Mouse (Mus musculus): ENCODE data around the gene Foxo3. TPM values are rescaled to one million over a fixed set of nuclear protein-coding genes. Genes with fewer than 3 reads are reported as not detected.
A peak's percentile ranks its signal among the peaks of the same experiment; 100 is the strongest.

The Foxo3 gene
- polyA plus RNA-seq, 1 experiment from 2014 or later: 22.9 TPM

- no peaks in the 10 kb centered on the region for H3K36me3 ChIP-seq (ENCODE audit: insufficient read depth, low read length)
- ATAC-seq (no peak), DNase-seq (ENCODE audit: low spot score) (no peak)
- peaks cover 67% of the 10 kb centered on the region for H3K4me1 ChIP-seq (ENCODE audit: insufficient read depth, low read depth, low read length)
- H3K27me3 ChIP-seq (replicated peaks; ENCODE audit: insufficient read depth, low read length): no peaks in the 10 kb centered on the region
- no peaks in the 10 kb centered on the region for H3K9me3 ChIP-seq (ENCODE audit: low read length)
- H3K9ac ChIP-seq (replicated peaks; ENCODE audit: low read depth): no peak overlapping the region
- no peak overlapping the region for H3K4me3 ChIP-seq (ENCODE audit: low read depth, low read length)
- WGBS: 51% methylated on average over 2 of the region's 2 CpGs
- H3K27ac ChIP-seq (ENCODE audit: low read length): peak overlapping the region; percentile 92
- TF ChIP-seq EP300 (IDR thresholded peaks at IDR 0.05): no peak
- no peak for TF ChIP-seq CTCF (IDR thresholded peaks at IDR 0.05)
- H3K4me2 ChIP-seq (replicated peaks; ENCODE audit: low read depth, low read length): no peak overlapping the region; the same call in 1 of the 2 replicates
These were observed 26.6 kb downstream of the Foxo3 start for GRCm38 (mm10) chr10:42249965-42250364.

- ATAC-seq: no peak
- peak overlapping the region; percentile 20; the same call in 1 of the 2 replicates for H3K4me2 ChIP-seq (replicated peaks; ENCODE audit: low read depth, low read length)
- H3K4me1 ChIP-seq (ENCODE audit: insufficient read depth, low read depth, low read length): peaks cover 65% of the 10 kb centered on the region
- TF ChIP-seq EP300 (IDR thresholded peaks at IDR 0.05) (no peak), CTCF (IDR thresholded peaks at IDR 0.05) (no peak)
- H3K9me3 ChIP-seq (ENCODE audit: low read length): no peaks in the 10 kb centered on the region
- no peaks in the 10 kb centered on the region for H3K27me3 ChIP-seq (replicated peaks; ENCODE audit: insufficient read depth, low read length)
- peak overlapping the region; percentile 92 for H3K27ac ChIP-seq (ENCODE audit: low read length)
- H3K36me3 ChIP-seq (ENCODE audit: insufficient read depth, low read length): no peaks in the 10 kb centered on the region
- H3K4me3 ChIP-seq (ENCODE audit: low read depth, low read length): no peak overlapping the region
- WGBS: 35% methylated on average over 5 of the region's 5 CpGs
- H3K9ac ChIP-seq (replicated peaks; ENCODE audit: low read depth): no peak overlapping the region
- DNase-seq (ENCODE audit: low spot score): no peak
These were observed 27.9 kb downstream of the Foxo3 start for GRCm38 (mm10) chr10:42248644-42249043.

DNA sequence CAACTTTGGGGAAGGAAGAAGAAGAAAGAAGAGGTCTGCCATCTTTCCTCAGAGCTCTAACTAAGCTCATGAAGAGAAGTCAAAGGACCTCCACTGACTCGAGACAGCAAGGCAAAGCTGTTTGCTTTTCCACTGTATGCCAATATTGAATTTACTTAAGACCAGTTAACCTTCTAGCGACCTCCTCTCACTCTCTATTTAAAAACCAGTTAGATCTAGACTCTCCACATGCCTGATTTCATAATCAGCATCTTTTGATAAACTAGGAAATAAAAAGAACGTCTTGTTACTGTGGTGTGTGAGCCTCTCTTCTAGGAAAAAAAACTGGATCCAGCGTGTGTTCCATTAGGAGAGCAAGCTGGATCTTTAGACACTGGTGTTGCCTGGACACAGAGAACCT, 28.4 kb downstream of the Foxo3 start:
- ATAC-seq: peak; percentile 27
- H3K4me3 ChIP-seq (ENCODE audit: low read depth, low read length): no peak overlapping the region
- no peaks in the 10 kb centered on the region for H3K36me3 ChIP-seq (ENCODE audit: insufficient read depth, low read length)
- H3K9me3 ChIP-seq (ENCODE audit: low read length): no peaks in the 10 kb centered on the region
- no peak overlapping the region for H3K9ac ChIP-seq (replicated peaks; ENCODE audit: low read depth)
- peaks cover 62% of the 10 kb centered on the region for H3K4me1 ChIP-seq (ENCODE audit: insufficient read depth, low read depth, low read length)
- peak; percentile 96 for DNase-seq (ENCODE audit: low spot score)
- TF ChIP-seq EP300 (IDR thresholded peaks at IDR 0.05): peak; percentile 97
- TF ChIP-seq CTCF (IDR thresholded peaks at IDR 0.05): no peak
- H3K27me3 ChIP-seq (replicated peaks; ENCODE audit: insufficient read depth, low read length): no peaks in the 10 kb centered on the region
- H3K27ac ChIP-seq (ENCODE audit: low read length): peak overlapping the region; percentile 92
- 23% methylated on average over 4 of the region's 4 CpGs for WGBS
- 0 out of 2 replicates have a peak overlapping the region, but pooled peaks have one; percentile 20 for H3K4me2 ChIP-seq (replicated peaks; ENCODE audit: low read depth, low read length)

DNA sequence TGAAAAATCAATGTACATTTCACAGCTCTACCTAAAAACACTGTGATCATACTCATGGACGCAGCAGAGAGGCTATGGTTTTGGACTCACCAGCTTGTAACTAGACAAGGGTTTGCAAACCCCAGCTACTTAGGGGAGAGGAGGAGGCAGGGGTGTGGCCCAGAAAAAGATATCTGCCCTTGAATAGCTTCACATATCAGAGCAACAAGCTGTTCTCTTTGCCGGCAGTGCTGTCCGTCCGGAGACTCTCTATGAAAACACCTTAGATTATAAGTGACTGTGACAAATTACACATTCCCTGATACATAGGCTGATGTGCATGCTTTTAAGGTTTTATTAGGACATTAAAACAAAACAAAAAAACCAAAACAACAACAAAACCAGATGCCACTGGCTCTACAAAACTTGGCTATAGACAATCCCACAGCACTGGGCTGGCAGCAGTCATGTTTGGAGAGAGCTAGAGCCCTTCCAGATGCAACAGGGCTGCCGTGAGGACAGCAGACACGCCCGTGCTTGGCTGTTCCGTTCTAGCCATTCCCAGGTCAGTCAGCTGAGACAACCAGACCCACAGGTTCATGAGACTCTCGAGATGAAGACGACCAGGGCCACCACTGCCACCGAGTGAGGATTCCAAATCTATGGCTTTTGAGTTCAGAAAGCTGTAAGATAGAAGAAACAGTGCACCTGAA, 29.3 kb downstream of the Foxo3 start:
- no peaks in the 10 kb centered on the region for H3K27me3 ChIP-seq (replicated peaks; ENCODE audit: insufficient read depth, low read length)
- WGBS: 48% methylated on average over 11 of the region's 11 CpGs
- ATAC-seq (no peak), DNase-seq (ENCODE audit: low spot score) (no peak)
- H3K36me3 ChIP-seq (ENCODE audit: insufficient read depth, low read length): no peaks in the 10 kb centered on the region
- H3K27ac ChIP-seq (ENCODE audit: low read length): peak overlapping the region; percentile 92
- H3K4me2 ChIP-seq (replicated peaks; ENCODE audit: low read depth, low read length): no peak overlapping the region
- no peaks in the 10 kb centered on the region for H3K9me3 ChIP-seq (ENCODE audit: low read length)
- 0 out of 2 replicates have a peak overlapping the region, but pooled peaks have one; percentile 8 for H3K9ac ChIP-seq (replicated peaks; ENCODE audit: low read depth)
- peaks cover 58% of the 10 kb centered on the region for H3K4me1 ChIP-seq (ENCODE audit: insufficient read depth, low read depth, low read length)
- H3K4me3 ChIP-seq (ENCODE audit: low read depth, low read length): no peak overlapping the region
- no peak for TF ChIP-seq CTCF (IDR thresholded peaks at IDR 0.05)
- TF ChIP-seq EP300 (IDR thresholded peaks at IDR 0.05): no peak

DNA sequence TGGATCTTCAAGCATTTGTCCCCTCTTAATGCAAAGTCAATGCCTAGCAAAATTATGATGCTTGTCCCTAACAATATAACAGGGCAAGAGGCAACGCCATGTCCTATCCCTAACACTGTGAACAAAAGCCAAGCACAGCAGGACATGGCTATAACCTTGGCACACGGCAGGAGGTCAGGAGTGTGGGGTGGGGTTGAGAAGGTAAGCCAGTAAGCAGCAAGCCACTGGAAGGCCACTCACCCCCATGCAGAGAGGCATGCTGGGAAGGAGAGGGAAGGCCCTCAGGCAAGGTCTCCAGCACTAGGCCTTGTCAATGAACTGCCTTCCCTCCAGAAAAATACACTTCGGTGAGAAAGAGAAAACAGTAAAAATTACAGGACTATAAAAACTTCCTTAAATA, 30.1 kb downstream of the Foxo3 start:
- Histone ChIP-seq H3K4me2 (replicated peaks; ENCODE audit: low read depth, low read length) (no peak overlapping the region), H3K27ac (ENCODE audit: low read length) (no peak overlapping the region), H3K4me1 (ENCODE audit: insufficient read depth, low read depth, low read length) (peaks cover 57% of the 10 kb centered on the region), H3K9ac (replicated peaks; ENCODE audit: low read depth) (no peak overlapping the region), H3K4me3 (ENCODE audit: low read depth, low read length) (no peak overlapping the region), H3K27me3 (replicated peaks; ENCODE audit: insufficient read depth, low read length) (no peaks in the 10 kb centered on the region), H3K9me3 (ENCODE audit: low read length) (no peaks in the 10 kb centered on the region), H3K36me3 (ENCODE audit: insufficient read depth, low read length) (no peaks in the 10 kb centered on the region)
- TF ChIP-seq CTCF (IDR thresholded peaks at IDR 0.05) (no peak), EP300 (IDR thresholded peaks at IDR 0.05) (no peak)
- ATAC-seq (no peak), DNase-seq (ENCODE audit: low spot score) (no peak)
- WGBS: 61% methylated on average over 3 of the region's 3 CpGs

- no peak overlapping the region for H3K4me2 ChIP-seq (replicated peaks; ENCODE audit: low read depth, low read length)
- no peak overlapping the region for H3K4me3 ChIP-seq (ENCODE audit: low read depth, low read length)
- H3K4me1 ChIP-seq (ENCODE audit: insufficient read depth, low read depth, low read length): peaks cover 57% of the 10 kb centered on the region
- H3K27me3 ChIP-seq (replicated peaks; ENCODE audit: insufficient read depth, low read length): no peaks in the 10 kb centered on the region
- DNase-seq (ENCODE audit: low spot score): no peak
- no peaks in the 10 kb centered on the region for H3K36me3 ChIP-seq (ENCODE audit: insufficient read depth, low read length)
- peak overlapping the region; percentile 26; the same call in 1 of the 2 replicates for H3K27ac ChIP-seq (ENCODE audit: low read length)
- no peak for ATAC-seq
- no peak overlapping the region for H3K9ac ChIP-seq (replicated peaks; ENCODE audit: low read depth)
- 81% methylated on average over 3 of the region's 3 CpGs for WGBS
- TF ChIP-seq EP300 (IDR thresholded peaks at IDR 0.05): no peak
- no peak for TF ChIP-seq CTCF (IDR thresholded peaks at IDR 0.05)
- no peaks in the 10 kb centered on the region for H3K9me3 ChIP-seq (ENCODE audit: low read length)
These were observed 30.9 kb downstream of the Foxo3 start for GRCm38 (mm10) chr10:42245636-42246035.

All from lung, postnatal 0 days (tissue).